Mouse (Mus musculus) large intestine, adult 2 months (tissue): ENCODE results near the gene Cdh13. TPM values are rescaled to one million over a fixed set of nuclear protein-coding genes. Genes with fewer than 3 reads are reported as not detected.

Experiments
- DNase-seq: peaks from one replicate; pipeline ENCODE4 v3.0.0-alpha.2; 2012; ENCODE audit warnings: low read depth, low spot score
- WGBS: fragments of 180-500 bp; shearing (Covaris S2); methylation state at CpG from one replicate; pipeline ENCODE4 v1.1.7; 2018; 5-methylcytosine and 5-hydroxymethylcytosine counted together
- polyA plus RNA-seq: library from polyadenylated mRNA; depleted of rRNA; stranded (reverse); fragments of >200 nt; gene quantifications from 2 replicates; pipeline ENCODE4 v1.2.3, GENCODE M21; 2012

Cdh13 gene
- polyA plus RNA-seq, 1 experiment, result 3.6 TPM

GRCm38 (mm10) chr8:118290266-118290665 is 6.7 kb downstream of the Cdh13 start:
- DNase-seq, result no peak
- 63% methylated on average over 6 of the region's 6 CpGs for WGBS

- 92% methylated on average over 5 of the region's 5 CpGs for WGBS
- DNase-seq, result no peak
Measured at GRCm38 (mm10) chr8:118296477-118296876, 12.9 kb downstream of the Cdh13 start.

GRCm38 (mm10) chr8:118306957-118307356 is 23.4 kb downstream of the Cdh13 start:
- no peak for DNase-seq

GRCm38 (mm10) chr8:118309106-118309505 is 25.6 kb downstream of the Cdh13 start:
- DNase-seq, result no peak
- WGBS, result 69% methylated on average over 3 of the region's 3 CpGs

More at GRCm38 (mm10) chr8:118306957-118307356, 23.4 kb downstream of the Cdh13 start:
- 66% methylated on average over 10 of the region's 10 CpGs for WGBS

- WGBS, result 36% methylated on average over 17 of the region's 17 CpGs
- DNase-seq, result no peak
Measured at GRCm38 (mm10) chr8:118313426-118314187, 30.1 kb downstream of the Cdh13 start.

GRCm38 (mm10) chr8:118314188-118314563 is 30.6 kb downstream of the Cdh13 start:
- WGBS, result 37% methylated on average over 6 of the region's 6 CpGs
- no peak for DNase-seq

- WGBS, result 92% methylated on average over 7 of the region's 7 CpGs
- DNase-seq, result no peak
Measured at GRCm38 (mm10) chr8:118314932-118315331, 31.4 kb downstream of the Cdh13 start.

GRCm38 (mm10) chr8:118316440-118316839 is 32.9 kb downstream of the Cdh13 start:
- no peak for DNase-seq
- 65% methylated on average over 12 of the region's 12 CpGs for WGBS

GRCm38 (mm10) chr8:118320566-118320965 is 37.0 kb downstream of the Cdh13 start:
- WGBS, result 33% methylated on average over 1 of the region's 1 CpGs
- no peak for DNase-seq

GRCm38 (mm10) chr8:118323421-118323820 is 39.9 kb downstream of the Cdh13 start:
- WGBS, result 27% methylated on average over 3 of the region's 3 CpGs
- DNase-seq, result no peak

GRCm38 (mm10) chr8:118334933-118335332 is 51.4 kb downstream of the Cdh13 start:
- no peak for DNase-seq
- WGBS, result 68% methylated on average over 7 of the region's 7 CpGs

- 89% methylated on average over 3 of the region's 3 CpGs for WGBS
- no peak for DNase-seq
Measured at GRCm38 (mm10) chr8:118339711-118340110, 56.2 kb downstream of the Cdh13 start.

GRCm38 (mm10) chr8:118343267-118343666 is 59.7 kb downstream of the Cdh13 start:
- no peak for DNase-seq
- WGBS, result 58% methylated on average over 4 of the region's 4 CpGs

GRCm38 (mm10) chr8:118348710-118349489 is 65.4 kb downstream of the Cdh13 start:
- DNase-seq, result no peak
- 44% methylated on average over 9 of the region's 9 CpGs for WGBS

- no peak for DNase-seq
- WGBS, result 73% methylated on average over 7 of the region's 7 CpGs
Measured at GRCm38 (mm10) chr8:118350136-118350535, 66.6 kb downstream of the Cdh13 start.

GRCm38 (mm10) chr8:118353022-118353421 is 69.5 kb downstream of the Cdh13 start:
- no peak for DNase-seq
- 72% methylated on average over 4 of the region's 4 CpGs for WGBS

- WGBS, result 91% methylated on average over 5 of the region's 5 CpGs
- no peak for DNase-seq
Measured at GRCm38 (mm10) chr8:118357067-118357466, 73.5 kb downstream of the Cdh13 start.

GRCm38 (mm10) chr8:118357596-118357995 is 74.1 kb downstream of the Cdh13 start:
- no peak for DNase-seq
- WGBS, result 93% methylated on average over 7 of the region's 7 CpGs

- WGBS, result 65% methylated on average over 3 of the region's 3 CpGs
Measured at GRCm38 (mm10) chr8:118363781-118364180, 80.2 kb downstream of the Cdh13 start.

GRCm38 (mm10) chr8:118373092-118373491 is 89.6 kb downstream of the Cdh13 start:
- WGBS, result 89% methylated on average over 3 of the region's 3 CpGs
- no peak for DNase-seq

More at GRCm38 (mm10) chr8:118363781-118364180, 80.2 kb downstream of the Cdh13 start:
- no peak for DNase-seq

GRCm38 (mm10) chr8:118374738-118375137 is 91.2 kb downstream of the Cdh13 start:
- WGBS, result 39% methylated on average over 6 of the region's 6 CpGs

More at GRCm38 (mm10) chr8:118374738-118375137, 91.2 kb downstream of the Cdh13 start:
- no peak for DNase-seq
